Comparison of ENCODE assay signal across 29 mouse cellular contexts in genomic region chrX:113833062-113833461, GRCm38 (mm10).
"Had no signal": no experiment of that assay in that cellular context is flagged by ENCODE, and none has a peak within 500 bp of the region (broad histone marks: within the 10 kb centered on the region; RNA-seq: fewer than 3 reads in every experiment).

No protein-coding gene starts in this region.

- H3K4me1 ChIP-seq: limb, embryonic 10.5 days; limb, embryonic 12.5 days; limb, embryonic 13.5 days; limb, embryonic 15.5 days; liver, embryonic 12.5 days; liver, embryonic 13.5 days; liver, embryonic 15.5 days; megakaryocyte, embryonic 14.5 days; midbrain, embryonic 10.5 days; midbrain, embryonic 12.5 days; midbrain, embryonic 13.5 days; midbrain, embryonic 15.5 days; neural tube, embryonic 12.5 days had no signal

- H3K27me3 ChIP-seq: limb, embryonic 12.5 days; limb, embryonic 13.5 days; limb, embryonic 15.5 days; liver, embryonic 12.5 days; liver, embryonic 13.5 days; liver, embryonic 15.5 days; megakaryocyte, embryonic 14.5 days; midbrain, embryonic 12.5 days; midbrain, embryonic 13.5 days; midbrain, embryonic 15.5 days; neural tube, embryonic 12.5 days had no signal

- H3K9ac ChIP-seq: limb, embryonic 12.5 days; limb, embryonic 13.5 days; limb, embryonic 15.5 days; liver, embryonic 12.5 days; liver, embryonic 13.5 days; liver, embryonic 14.5 days; liver, embryonic 15.5 days; liver, postnatal 0 days; midbrain, embryonic 12.5 days; midbrain, embryonic 13.5 days; midbrain, embryonic 15.5 days; neural tube, embryonic 12.5 days had no signal

- H3K36me3 ChIP-seq: limb, embryonic 10.5 days; limb, embryonic 12.5 days; limb, embryonic 13.5 days; limb, embryonic 15.5 days; liver, embryonic 12.5 days; liver, embryonic 13.5 days; liver, embryonic 15.5 days; midbrain, embryonic 10.5 days; midbrain, embryonic 12.5 days; midbrain, embryonic 13.5 days; midbrain, embryonic 15.5 days; neural tube, embryonic 12.5 days had no signal

- DNase-seq: layer of hippocampus, postnatal 36 days; left cerebral cortex, postnatal 4 days; liver; liver, embryonic 13.5 days; liver, postnatal 0 days; lung, adult 18-20 months; lung, postnatal 14 days; lung, postnatal 36 days; lung, postnatal 4 days; midbrain, embryonic 14.5 days had no signal

- H3K27ac ChIP-seq: left cerebral cortex, adult 2 months; limb, embryonic 10.5 days; limb, embryonic 12.5 days; limb, embryonic 13.5 days; limb, embryonic 15.5 days; liver, embryonic 12.5 days; liver, embryonic 13.5 days; liver, embryonic 14.5 days; liver, embryonic 15.5 days; macrophage; midbrain, embryonic 10.5 days; midbrain, embryonic 12.5 days; midbrain, embryonic 13.5 days; midbrain, embryonic 15.5 days; neural tube, embryonic 12.5 days had no signal

- H3K9me3 ChIP-seq: limb, embryonic 10.5 days; limb, embryonic 12.5 days; limb, embryonic 13.5 days; limb, embryonic 15.5 days; liver, embryonic 12.5 days; liver, embryonic 13.5 days; liver, embryonic 15.5 days; megakaryocyte, embryonic 14.5 days; midbrain, embryonic 10.5 days; midbrain, embryonic 12.5 days; midbrain, embryonic 13.5 days; midbrain, embryonic 15.5 days; neural tube, embryonic 12.5 days had no signal

- H3K4me3 ChIP-seq: left cerebral cortex, adult 2 months; limb, embryonic 10.5 days; limb, embryonic 12.5 days; limb, embryonic 13.5 days; limb, embryonic 15.5 days; liver, embryonic 12.5 days; liver, embryonic 13.5 days; liver, embryonic 15.5 days; megakaryocyte, embryonic 14.5 days; midbrain, embryonic 10.5 days; midbrain, embryonic 12.5 days; midbrain, embryonic 13.5 days; midbrain, embryonic 15.5 days; myocyte; neural tube, embryonic 12.5 days had no signal

- H3K4me2 ChIP-seq: limb, embryonic 12.5 days; limb, embryonic 13.5 days; limb, embryonic 15.5 days; liver, embryonic 11.5 days; liver, embryonic 12.5 days; liver, embryonic 13.5 days; liver, embryonic 15.5 days; midbrain, embryonic 11.5 days; midbrain, embryonic 12.5 days; midbrain, embryonic 13.5 days; midbrain, embryonic 15.5 days; neural tube, embryonic 12.5 days had no signal

- ATAC-seq: liver, embryonic 12.5 days; liver, postnatal 0 days; midbrain, embryonic 13.5 days; midbrain, embryonic 15.5 days; midbrain, embryonic 16.5 days had no signal
